Comparison of ENCODE assay signal across 32 mouse cellular contexts in genomic region chr8:61360362-61360761, GRCm38 (mm10).
DNase-seq lines count a peak whose midpoint lies in the region; ATAC-seq lines count a peak whose summit lies in the region.
"Had no signal": no experiment of that assay in that cellular context is flagged by ENCODE, and none has a peak within 500 bp of the region (broad histone marks: within the 10 kb centered on the region; RNA-seq: fewer than 3 reads in every experiment).

No protein-coding gene starts in this region.

- H3K9ac ChIP-seq in heart, embryonic 16.5 days (ENCODE audit: low read length), result no peak overlapping the region
- H3K9ac ChIP-seq in kidney, embryonic 14.5 days (ENCODE audit: low read depth, low read length), result no peak overlapping the region
- H3K9ac ChIP-seq: embryonic facial prominence, embryonic 15.5 days; forebrain, embryonic 12.5 days; forebrain, postnatal 0 days; hindbrain, embryonic 12.5 days; liver, embryonic 12.5 days; midbrain, embryonic 12.5 days; neural tube, embryonic 12.5 days had no signal

- peaks cover 16% of the 10 kb centered on the region for H3K4me1 ChIP-seq in heart, embryonic 16.5 days (ENCODE audit: control insufficient read depth, insufficient read depth, low read length)
- peaks cover 11% of the 10 kb centered on the region; the same call in 1 of the 2 replicates for H3K4me1 ChIP-seq in kidney, embryonic 14.5 days (ENCODE audit: control insufficient read depth, insufficient read depth, low read length)
- H3K4me1 ChIP-seq: liver, embryonic 12.5 days; megakaryocyte, embryonic 14.5 days had no signal

- DNase-seq in heart, postnatal 14 days, result no peak
- DNase-seq in kidney, adult 18-20 months, result peak; percentile 51
- DNase-seq in kidney, postnatal 25 days, result peak; percentile 30 to 59
- DNase-seq in thymus, postnatal 0 days (ENCODE audit: low spot score), result no peak
- no peak for DNase-seq in adrenal gland, adult 8-10 months
- DNase-seq: cerebellum, adult 11 months; cerebellum, adult 9-11 months; forebrain, postnatal 0 days; gastrocnemius, postnatal 10 days; heart, postnatal 36 days; layer of hippocampus, postnatal 36 days; left cerebral cortex, postnatal 4 days; lung, adult 18-20 months; lung, postnatal 4 days; right cerebral cortex, adult 18-20 months; spleen, adult 18-20 months; thymus, postnatal 25 days had no signal

- H3K27ac ChIP-seq in heart, embryonic 16.5 days (ENCODE audit: low read length), result no peak overlapping the region
- H3K27ac ChIP-seq in kidney, embryonic 14.5 days (ENCODE audit: low read depth, low read length), result peak overlapping the region; percentile 38; the same call in 1 of the 2 replicates
- H3K27ac ChIP-seq: embryonic facial prominence, embryonic 10.5 days; embryonic facial prominence, embryonic 15.5 days; forebrain, embryonic 12.5 days; hindbrain, embryonic 12.5 days; hindbrain, postnatal 0 days; liver, embryonic 12.5 days; midbrain, embryonic 12.5 days; neural tube, embryonic 12.5 days had no signal

- no peaks in the 10 kb centered on the region for H3K27me3 ChIP-seq in heart, embryonic 16.5 days (ENCODE audit: control insufficient read depth, insufficient read depth, low read length)
- H3K27me3 ChIP-seq in kidney, embryonic 14.5 days (ENCODE audit: control insufficient read depth, insufficient read depth, low read length), result no peaks in the 10 kb centered on the region
- H3K27me3 ChIP-seq: embryonic facial prominence, embryonic 15.5 days; forebrain, embryonic 12.5 days; hindbrain, embryonic 12.5 days; liver, embryonic 12.5 days; megakaryocyte, embryonic 14.5 days; midbrain, embryonic 12.5 days; neural tube, embryonic 12.5 days had no signal

- intact Hi-C loops in heart, postnatal 14 days (cut with DNase I), result no loop called here

- 0 out of 2 replicates have a peak, but pooled peaks cover 4% of the 10 kb centered on the region for H3K36me3 ChIP-seq in heart, embryonic 16.5 days (ENCODE audit: control insufficient read depth, insufficient read depth)
- H3K36me3 ChIP-seq in kidney, embryonic 14.5 days (ENCODE audit: control insufficient read depth, insufficient read depth, low read length), result peaks cover 27% of the 10 kb centered on the region

- 75% methylated on average over 4 of the region's 4 CpGs for WGBS in heart, embryonic 16.5 days
- WGBS in kidney, embryonic 14.5 days, result 66% methylated on average over 4 of the region's 4 CpGs

- peak overlapping the region; percentile 53; the same call in 1 of the 2 replicates for H3K4me2 ChIP-seq in heart, embryonic 16.5 days (ENCODE audit: low read depth, low read length)
- H3K4me2 ChIP-seq in kidney, embryonic 14.5 days (replicated peaks; ENCODE audit: low read depth, low read length), result no peak overlapping the region
- H3K4me2 ChIP-seq: embryonic facial prominence, embryonic 15.5 days; forebrain, embryonic 12.5 days; liver, embryonic 12.5 days; midbrain, embryonic 12.5 days had no signal

- H3K9me3 ChIP-seq in heart, embryonic 16.5 days (replicated peaks; ENCODE audit: control insufficient read depth, low read length), result no peaks in the 10 kb centered on the region
- H3K9me3 ChIP-seq in kidney, embryonic 14.5 days (ENCODE audit: control insufficient read depth, low read length), result no peaks in the 10 kb centered on the region
- H3K9me3 ChIP-seq: embryonic facial prominence, embryonic 10.5 days; embryonic facial prominence, embryonic 15.5 days; forebrain, embryonic 12.5 days; heart, embryonic 10.5 days; hindbrain, embryonic 12.5 days; liver, embryonic 12.5 days; megakaryocyte, embryonic 14.5 days; midbrain, embryonic 12.5 days; neural tube, embryonic 12.5 days had no signal

- ATAC-seq in heart, embryonic 16.5 days (replicated peaks; ENCODE audit: extremely low read depth, insufficient read depth, low FRiP score), result no peak
- ATAC-seq in kidney, embryonic 14.5 days (ENCODE audit: low FRiP score, low TSS enrichment), result no peak; the same call in 1 of the 2 replicates
- ATAC-seq: forebrain, postnatal 0 days; intestine, embryonic 16.5 days; liver, embryonic 12.5 days; lung, postnatal 0 days had no signal

- no peak overlapping the region for H3K4me3 ChIP-seq in heart, embryonic 16.5 days (ENCODE audit: low read length)
- H3K4me3 ChIP-seq in kidney, embryonic 14.5 days (ENCODE audit: low read length), result no peak overlapping the region
- H3K4me3 ChIP-seq: embryonic facial prominence, embryonic 10.5 days; embryonic facial prominence, embryonic 15.5 days; forebrain, embryonic 12.5 days; hindbrain, embryonic 12.5 days; liver, embryonic 12.5 days; megakaryocyte, embryonic 14.5 days; midbrain, embryonic 12.5 days; myocyte; neural tube, embryonic 12.5 days had no signal

Comparison
In these comparisons a context has a peak if more than half of its experiments do, and no peak if none do; other contexts are left out.
1. DNase-seq: peak in kidney, adult 18-20 months (single experiment) and kidney, postnatal 25 days (2 of 2); none in heart, postnatal 14 days (0 of 2), thymus, postnatal 0 days (single experiment) and adrenal gland, adult 8-10 months (single experiment).